Mouse (Mus musculus) cerebellum, adult 2 months (tissue): ENCODE measurements around the gene Faap20.

Source experiments
- CTCF ChIP-seq: fragments of 200-500 bp; IDR thresholded peaks from 2 replicates; pipeline ENCODE4 v1.5.1; 2011; ENCODE audit warnings: low read depth, mild to moderate bottlenecking, control low read depth, low read length, moderate library complexity, borderline replicate concordance; ENCODE audit not compliant: insufficient read depth
- POLR2A ChIP-seq: fragments of 200-500 bp; IDR thresholded peaks from 2 replicates; pipeline ENCODE4 v1.6.1; 2011; ENCODE audit warnings: low read length, control low read depth, borderline replicate concordance; ENCODE audit not compliant: insufficient read depth

- TF ChIP-seq CTCF: no peak
- TF ChIP-seq POLR2A: no peak
Observed at GRCm38 (mm10) chr4:155205919-155206318, 43.7 kb upstream of the Faap20 start.
